Mouse (Mus musculus) ES-Bruce4 (cell line): ENCODE results near the gene Nab1.

ENCODE experiments used
- CTCF ChIP-seq: IDR thresholded peaks from one replicate; pipeline ENCODE4 v1.8.1; 2011; ENCODE audit warnings: low read depth, low read length
- EP300 ChIP-seq: IDR thresholded peaks from 2 replicates; pipeline ENCODE4 v1.6.1; 2011; ENCODE audit warnings: low read depth, low read length; ENCODE audit not compliant: insufficient read depth
- POLR2A ChIP-seq: IDR thresholded peaks from one replicate; pipeline ENCODE4 v1.8.1; 2011; ENCODE audit warnings: low read length; ENCODE audit not compliant: insufficient read depth

DNA sequence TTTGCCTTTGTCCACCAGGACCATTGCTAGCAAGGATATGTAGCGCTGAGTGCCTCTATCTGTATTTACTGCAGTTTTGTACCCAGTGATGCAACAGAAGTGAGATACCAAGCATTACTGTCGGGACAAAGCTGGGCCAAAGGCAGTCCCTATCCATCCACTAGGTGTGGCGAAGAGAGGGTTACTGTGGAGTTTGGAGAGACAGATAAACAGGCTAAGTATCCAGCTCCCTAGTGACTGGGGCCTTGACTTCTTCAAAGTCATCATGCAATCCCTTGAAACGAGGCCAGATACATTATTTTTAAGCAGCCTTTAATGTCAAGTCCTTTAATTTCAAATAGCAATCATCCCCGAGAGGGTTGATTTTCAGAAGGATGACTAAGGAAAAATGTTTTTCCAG lies 47.0 kb upstream of the Nab1 start:
- no peak for TF ChIP-seq POLR2A
- no peak for TF ChIP-seq CTCF
- TF ChIP-seq EP300 = no peak
